Mouse (Mus musculus) kidney, postnatal 36 days (tissue): ENCODE measurements around the gene Ccdc163.

Source experiments
- DNase-seq, 2 experiments: peaks; one replicate each; pipeline ENCODE4 v3.0.0; 2021 to 2022; ENCODE audit warnings: mixed read lengths in 2 of 2

The Ccdc163 gene

GRCm38 (mm10) chr4:116781366-116781765, 73.1 kb downstream of the Ccdc163 start:
- no peak for DNase-seq

- no peak for DNase-seq
These were observed 73.9 kb downstream of the Ccdc163 start for GRCm38 (mm10) chr4:116782171-116782570.

GRCm38 (mm10) chr4:116786587-116786986, 78.3 kb downstream of the Ccdc163 start:
- no peak for DNase-seq

GRCm38 (mm10) chr4:116787985-116788760, 79.9 kb downstream of the Ccdc163 start:
- DNase-seq = no peak

GRCm38 (mm10) chr4:116788956-116789355, 80.6 kb downstream of the Ccdc163 start:
- DNase-seq = peak; percentile 91

GRCm38 (mm10) chr4:116792453-116792852, 84.1 kb downstream of the Ccdc163 start:
- no peak for DNase-seq

GRCm38 (mm10) chr4:116794273-116794672, 86.0 kb downstream of the Ccdc163 start:
- peak in 1 of 2 experiments; percentile 36 for DNase-seq

- peak; percentile 60 to 78 for DNase-seq
These were observed 88.3 kb downstream of the Ccdc163 start for GRCm38 (mm10) chr4:116796442-116797110.

- DNase-seq = peak in 1 of 2 experiments; percentile 45
These were observed 91.6 kb downstream of the Ccdc163 start for GRCm38 (mm10) chr4:116799901-116800300.
